Mouse (Mus musculus): ENCODE measurements around the gene Sulf2. TPM values are rescaled to one million over a fixed set of nuclear protein-coding genes. Genes with fewer than 3 reads are reported as not detected.

The Sulf2 gene
- total and polyA plus RNA-seq, 3 experiments: not detected

- H3K79me2 ChIP-seq (ENCODE audit: control insufficient read depth, insufficient read depth, low read length, poor library complexity): no peaks in the 10 kb centered on the region
- no peaks in the 10 kb centered on the region for H3K27me3 ChIP-seq (ENCODE audit: control insufficient read depth in 1 of 2, insufficient read depth in 2 of 2, low read length in 2 of 2)
- no peak overlapping the region for H3K9ac ChIP-seq (ENCODE audit: control insufficient read depth, low read depth, low read length, poor library complexity, severe bottlenecking)
- DNase-seq (ENCODE audit: low read depth, low spot score): no peak
- no peaks in the 10 kb centered on the region for H3K9me3 ChIP-seq (replicated peaks; ENCODE audit: insufficient read depth, low read length)
- no peak overlapping the region for H3K27ac ChIP-seq (ENCODE audit: control insufficient read depth, low read depth, low read length)
- TF ChIP-seq MAFK (IDR thresholded peaks at IDR 0.05; ENCODE audit: borderline replicate concordance, low read depth, low read length): no peak
- no peak for TF ChIP-seq ZMIZ1 (IDR thresholded peaks at IDR 0.05; ENCODE audit: low read depth, low read length)
- TF ChIP-seq TCF12 (IDR thresholded peaks at IDR 0.05; ENCODE audit: low read depth, low read length): no peak
- TF ChIP-seq CTCF (IDR thresholded peaks at IDR 0.05 in 2 of 3, conservative IDR thresholded peaks at IDR 0.05 in 1 of 3; ENCODE audit: control insufficient read depth in 1 of 3, insufficient read depth in 1 of 3, low read depth in 2 of 3, low read length in 3 of 3, poor library complexity in 1 of 3, severe bottlenecking in 1 of 3): no peak
- TF ChIP-seq POLR2AphosphoS2 (IDR thresholded peaks at IDR 0.05; ENCODE audit: low read length): no peak
- TF ChIP-seq MAZ (IDR thresholded peaks at IDR 0.05; ENCODE audit: low read depth, low read length): no peak
- TF ChIP-seq MYC (IDR thresholded peaks at IDR 0.05; ENCODE audit: low read depth, low read length): no peak
- no peak for TF ChIP-seq UBTF (IDR thresholded peaks at IDR 0.05; ENCODE audit: borderline replicate concordance, insufficient read depth, low read depth, low read length)
- no peak for TF ChIP-seq ZC3H11A (IDR thresholded peaks at IDR 0.05; ENCODE audit: low read depth, low read length)
- no peak for TF ChIP-seq HCFC1 (IDR thresholded peaks at IDR 0.05; ENCODE audit: low read depth, low read length)
- TF ChIP-seq ZNF384 (IDR thresholded peaks at IDR 0.05; ENCODE audit: low read depth, low read length): no peak
- TF ChIP-seq CHD1 (IDR thresholded peaks at IDR 0.05; ENCODE audit: low read depth, low read length): no peak
- no peak for TF ChIP-seq RAD21 (IDR thresholded peaks at IDR 0.05; ENCODE audit: low read depth, low read length)
- TF ChIP-seq ELF1 (IDR thresholded peaks at IDR 0.05; ENCODE audit: low read depth, low read length): no peak
- no peak overlapping the region for H3K4me3 ChIP-seq (ENCODE audit: control insufficient read depth in 1 of 2, insufficient read depth in 1 of 2, low read depth in 2 of 2, low read length in 2 of 2)
- no peaks in the 10 kb centered on the region for H3K36me3 ChIP-seq (ENCODE audit: control insufficient read depth in 1 of 2, insufficient read depth in 2 of 2, low read length in 2 of 2)
- H3K4me1 ChIP-seq (ENCODE audit: control insufficient read depth in 1 of 2, insufficient read depth in 2 of 2, low read length in 2 of 2): no peaks in the 10 kb centered on the region
These were observed 20.2 kb upstream of the Sulf2 start for GRCm38 (mm10) chr2:166175552-166176136.

- no peaks in the 10 kb centered on the region for H3K36me3 ChIP-seq (ENCODE audit: control insufficient read depth in 1 of 2, insufficient read depth in 2 of 2, low read length in 2 of 2)
- H3K27me3 ChIP-seq (ENCODE audit: control insufficient read depth in 1 of 2, insufficient read depth in 2 of 2, low read length in 2 of 2): no peaks in the 10 kb centered on the region
- TF ChIP-seq JUND (IDR thresholded peaks at IDR 0.05; ENCODE audit: low read depth, low read length) (no peak), MYB (IDR thresholded peaks at IDR 0.05; ENCODE audit: low read depth, low read length) (no peak), EP300 (IDR thresholded peaks at IDR 0.05; ENCODE audit: low read depth in 1 of 2, low read length in 2 of 2) (no peak), ZNF384 (IDR thresholded peaks at IDR 0.05; ENCODE audit: low read depth, low read length) (no peak), MAZ (IDR thresholded peaks at IDR 0.05; ENCODE audit: low read depth, low read length) (no peak), HCFC1 (IDR thresholded peaks at IDR 0.05; ENCODE audit: low read depth, low read length) (no peak), GATA1 (IDR thresholded peaks at IDR 0.05; ENCODE audit: low read depth, low read length) (no peak), TBP (IDR thresholded peaks at IDR 0.05; ENCODE audit: low read depth, low read length) (no peak), POLR2AphosphoS2 (IDR thresholded peaks at IDR 0.05; ENCODE audit: low read length) (no peak), MYC (IDR thresholded peaks at IDR 0.05; ENCODE audit: low read depth, low read length) (no peak), MXI1 (IDR thresholded peaks at IDR 0.05; ENCODE audit: low read depth, low read length) (no peak), TCF12 (IDR thresholded peaks at IDR 0.05; ENCODE audit: low read depth, low read length) (no peak), ZMIZ1 (IDR thresholded peaks at IDR 0.05; ENCODE audit: low read depth, low read length) (no peak), UBTF (IDR thresholded peaks at IDR 0.05; ENCODE audit: borderline replicate concordance, insufficient read depth, low read depth, low read length) (no peak), NRF1 (IDR thresholded peaks at IDR 0.05; ENCODE audit: insufficient read depth, low read depth, low read length, poor library complexity, severe bottlenecking) (no peak), USF2 (IDR thresholded peaks at IDR 0.05; ENCODE audit: borderline replicate concordance in 1 of 2, insufficient read depth in 1 of 2, low read depth in 1 of 2, low read length in 2 of 2) (no peak), POLR2AphosphoS5 (IDR thresholded peaks at IDR 0.05; ENCODE audit: borderline replicate concordance, low read depth, low read length) (no peak)
- no peaks in the 10 kb centered on the region for H3K4me1 ChIP-seq (ENCODE audit: control insufficient read depth in 1 of 2, insufficient read depth in 2 of 2, low read length in 2 of 2)
- DNase-seq (ENCODE audit: low read depth, low spot score): no peak
- no peak overlapping the region for H3K4me3 ChIP-seq (ENCODE audit: control insufficient read depth in 1 of 2, insufficient read depth in 1 of 2, low read depth in 2 of 2, low read length in 2 of 2)
- no peak overlapping the region for H3K9ac ChIP-seq (ENCODE audit: control insufficient read depth, low read depth, low read length, poor library complexity, severe bottlenecking)
- no peaks in the 10 kb centered on the region for H3K79me2 ChIP-seq (ENCODE audit: control insufficient read depth, insufficient read depth, low read length, poor library complexity)
- H3K27ac ChIP-seq (ENCODE audit: control insufficient read depth, low read depth, low read length): no peak overlapping the region
- no peaks in the 10 kb centered on the region for H3K9me3 ChIP-seq (replicated peaks; ENCODE audit: insufficient read depth, low read length)
These were observed 19.7 kb upstream of the Sulf2 start for GRCm38 (mm10) chr2:166175145-166175544.
